Mouse (Mus musculus) lung, postnatal 0 days (tissue): ENCODE data around the gene Eps8. TPM values are rescaled to one million over a fixed set of nuclear protein-coding genes. Genes with fewer than 3 reads are reported as not detected.
A peak's percentile ranks its signal among the peaks of the same experiment; 100 is the strongest.

ENCODE experiments used
- ATAC-seq: fragments of 200-750 bp; cut with Nextera tagmentation; 2 replicates; pipeline ENCODE4 v1.8.0; 2017; ENCODE audit warnings: moderate library complexity
- DNase-seq: peaks from one replicate; pipeline ENCODE4 v3.0.0-alpha.2; 2016; ENCODE audit warnings: low spot score
- H3K27ac ChIP-seq: fragments of 300-500 bp; sonication (generic); 2 replicates; pipeline ENCODE4 v1.5.1; 2014; ENCODE audit warnings: antibody characterized with exemption, mild to moderate bottlenecking, low read length, mixed read lengths
- H3K27me3 ChIP-seq: fragments of 300-500 bp; sonication (generic); replicated peaks from 2 replicates; pipeline ENCODE4 v1.6.1; 2014; ENCODE audit warnings: low read length, mixed read lengths; ENCODE audit not compliant: insufficient read depth
- H3K36me3 ChIP-seq: fragments of 300-500 bp; sonication (generic); 2 replicates; pipeline ENCODE4 v1.6.1; 2014; ENCODE audit warnings: low read length, mixed read lengths; ENCODE audit not compliant: insufficient read depth
- H3K4me1 ChIP-seq: fragments of 300-500 bp; sonication (generic); 2 replicates; pipeline ENCODE4 v1.6.1; 2014; ENCODE audit warnings: antibody characterized with exemption, low read depth, low read length, mixed read lengths; ENCODE audit not compliant: insufficient read depth
- H3K4me2 ChIP-seq: fragments of 300-500 bp; sonication (generic); replicated peaks from 2 replicates; pipeline ENCODE4 v1.6.1; 2014; ENCODE audit warnings: low read depth, mild to moderate bottlenecking, low read length, moderate library complexity, mixed read lengths
- H3K4me3 ChIP-seq: fragments of 300-500 bp; sonication (generic); 2 replicates; pipeline ENCODE4 v1.5.1; 2014; ENCODE audit warnings: low read depth, low read length
- H3K9ac ChIP-seq: fragments of 300-500 bp; sonication (generic); replicated peaks from 2 replicates; pipeline ENCODE4 v1.6.1; 2014; ENCODE audit warnings: low read depth, mild to moderate bottlenecking
- H3K9me3 ChIP-seq: fragments of 300-500 bp; sonication (generic); 2 replicates; pipeline ENCODE4 v1.6.1; 2016; ENCODE audit warnings: low read length, mixed read lengths
- CTCF ChIP-seq: IDR thresholded peaks from 2 replicates; pipeline ENCODE4 v1.5.1; 2016; ENCODE audit warnings: antibody characterized with exemption, mild to moderate bottlenecking
- EP300 ChIP-seq: IDR thresholded peaks from 2 replicates; pipeline ENCODE4 v1.6.1; 2016; ENCODE audit warnings: antibody characterized with exemption, mild to moderate bottlenecking, control low read depth
- WGBS: fragments of 180-500 bp; shearing (Covaris S2); extraction: QIAGEN DNeasy Blood & Tissue Kit; methylation state at CpG from one replicate; pipeline ENCODE4 v1.1.7; 2014; 5-methylcytosine and 5-hydroxymethylcytosine counted together
- polyA plus RNA-seq: library from polyadenylated mRNA; unstranded; fragments of >200 nt; fragmentation: Nextera tagmentation; extraction: Ambion mirVana; gene quantifications from 2 replicates; pipeline ENCODE4 v1.2.1, GENCODE M21; 2015

The Eps8 gene
- polyA plus RNA-seq, 1 experiment from 2014 or later = 27.8 TPM

DNA sequence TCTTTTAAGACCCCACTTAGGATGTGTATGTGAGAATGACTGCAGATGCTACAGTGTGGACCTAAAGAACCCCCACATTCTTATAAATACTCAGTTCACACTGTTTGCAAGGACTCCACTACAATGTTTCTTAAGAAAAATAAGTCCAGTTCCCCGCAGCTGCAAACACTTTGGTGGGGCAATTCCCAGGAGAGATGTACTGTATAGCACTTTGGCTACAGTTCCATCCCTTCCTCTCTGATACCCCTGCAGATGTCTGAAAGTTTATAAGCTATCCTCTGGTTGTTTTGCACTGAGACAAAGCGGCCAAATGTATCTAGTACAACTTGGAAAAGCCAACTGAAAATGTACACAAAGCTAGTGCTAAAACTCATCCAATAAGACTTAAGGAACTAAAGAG lies 8.0 kb downstream of the Eps8 start:
- no peak overlapping the region for H3K9ac ChIP-seq
- ATAC-seq (no peak), DNase-seq (no peak)
- WGBS = 57% methylated on average over 2 of the region's 2 CpGs
- no peaks in the 10 kb centered on the region for H3K36me3 ChIP-seq
- TF ChIP-seq CTCF (no peak), EP300 (no peak)
- H3K27ac ChIP-seq = no peak overlapping the region
- no peaks in the 10 kb centered on the region for H3K4me1 ChIP-seq
- no peaks in the 10 kb centered on the region for H3K27me3 ChIP-seq
- no peak overlapping the region; the same call in 1 of the 2 replicates for H3K4me3 ChIP-seq
- H3K4me2 ChIP-seq = no peak overlapping the region
- H3K9me3 ChIP-seq = no peaks in the 10 kb centered on the region

DNA sequence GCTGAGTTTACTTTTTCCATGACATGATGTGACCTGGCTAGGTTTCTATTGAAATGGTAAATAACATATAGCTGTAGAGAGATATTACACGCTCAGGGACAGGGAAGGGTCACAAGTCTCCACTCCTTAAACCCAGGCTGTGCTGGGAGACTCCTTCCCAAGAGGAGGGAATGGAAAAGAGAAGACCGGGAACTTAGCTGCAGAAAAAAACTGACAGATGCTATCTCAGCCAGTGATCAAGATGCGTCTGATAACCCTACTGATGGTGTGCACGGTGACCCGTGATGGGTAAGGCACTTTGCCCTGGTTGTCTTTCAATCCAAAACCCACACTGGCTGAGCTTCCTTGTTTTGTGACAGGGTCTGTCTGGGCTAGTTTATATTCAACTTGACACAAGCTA lies 9.8 kb downstream of the Eps8 start:
- no peak for ATAC-seq
- Histone ChIP-seq H3K36me3 (no peaks in the 10 kb centered on the region), H3K4me3 (no peak overlapping the region), H3K4me2 (no peak overlapping the region), H3K9ac (no peak overlapping the region), H3K27ac (no peak overlapping the region), H3K27me3 (no peaks in the 10 kb centered on the region), H3K9me3 (no peaks in the 10 kb centered on the region), H3K4me1 (peaks cover 3% of the 10 kb centered on the region; the same call in 1 of the 2 replicates)
- DNase-seq = no peak
- TF ChIP-seq CTCF = no peak
- WGBS = 76% methylated on average over 5 of the region's 5 CpGs

DNA sequence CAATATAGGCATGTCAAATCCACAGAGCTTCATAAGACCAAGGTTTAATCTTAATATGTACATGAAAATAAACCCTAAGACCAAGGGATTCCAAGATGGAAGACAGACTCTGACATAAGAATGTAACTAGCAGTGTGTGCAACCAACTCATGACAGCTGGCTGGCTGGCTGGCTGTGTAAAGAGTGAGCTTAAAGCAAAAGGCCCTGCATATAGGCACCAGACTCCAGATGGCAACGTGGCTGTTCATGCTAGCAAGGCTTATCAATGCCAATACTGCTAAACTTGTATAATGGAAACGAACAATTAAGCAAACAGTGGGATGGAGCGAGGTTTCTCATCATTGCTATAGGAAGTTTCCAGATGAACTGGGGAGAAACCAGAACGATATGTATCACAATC lies 10.9 kb downstream of the Eps8 start:
- WGBS = 81% methylated on average over 4 of the region's 4 CpGs
- Histone ChIP-seq H3K27ac (no peak overlapping the region), H3K4me3 (no peak overlapping the region), H3K27me3 (no peaks in the 10 kb centered on the region), H3K4me2 (no peak overlapping the region), H3K9me3 (no peaks in the 10 kb centered on the region), H3K9ac (no peak overlapping the region), H3K36me3 (no peaks in the 10 kb centered on the region), H3K4me1 (peaks cover 3% of the 10 kb centered on the region; the same call in 1 of the 2 replicates)
- TF ChIP-seq CTCF = no peak
- no peak for TF ChIP-seq EP300
- no peak for DNase-seq
- no peak for ATAC-seq

DNA sequence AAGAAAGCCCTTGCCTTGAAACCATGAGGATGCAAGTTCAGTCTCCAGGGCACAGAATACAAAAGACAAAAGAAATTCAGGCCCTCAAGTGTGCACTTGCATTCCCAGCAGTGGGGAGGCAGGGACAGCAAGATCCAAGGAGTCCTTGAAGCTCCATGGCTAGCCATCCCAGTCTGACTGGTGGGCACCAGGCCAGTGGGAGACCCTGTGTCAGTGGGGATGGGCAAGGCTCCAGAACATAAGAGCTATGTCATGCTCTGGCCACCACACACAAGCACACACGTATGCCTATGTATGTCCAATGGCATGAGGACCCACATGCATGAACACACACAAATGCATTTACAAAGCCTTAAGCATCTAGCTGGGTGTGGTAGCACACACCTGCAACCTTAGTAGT lies 13.0 kb downstream of the Eps8 start:
- TF ChIP-seq EP300 = no peak
- TF ChIP-seq CTCF = no peak
- 77% methylated on average over 1 of the region's 1 CpGs for WGBS
- DNase-seq (no peak), ATAC-seq (no peak)
- H3K36me3 ChIP-seq = no peaks in the 10 kb centered on the region
- H3K4me1 ChIP-seq = peaks cover 3% of the 10 kb centered on the region; the same call in 1 of the 2 replicates
- no peak overlapping the region for H3K4me3 ChIP-seq
- H3K9ac ChIP-seq = no peak overlapping the region
- H3K4me2 ChIP-seq = no peak overlapping the region
- no peak overlapping the region for H3K27ac ChIP-seq
- no peaks in the 10 kb centered on the region for H3K27me3 ChIP-seq
- no peaks in the 10 kb centered on the region for H3K9me3 ChIP-seq

DNA sequence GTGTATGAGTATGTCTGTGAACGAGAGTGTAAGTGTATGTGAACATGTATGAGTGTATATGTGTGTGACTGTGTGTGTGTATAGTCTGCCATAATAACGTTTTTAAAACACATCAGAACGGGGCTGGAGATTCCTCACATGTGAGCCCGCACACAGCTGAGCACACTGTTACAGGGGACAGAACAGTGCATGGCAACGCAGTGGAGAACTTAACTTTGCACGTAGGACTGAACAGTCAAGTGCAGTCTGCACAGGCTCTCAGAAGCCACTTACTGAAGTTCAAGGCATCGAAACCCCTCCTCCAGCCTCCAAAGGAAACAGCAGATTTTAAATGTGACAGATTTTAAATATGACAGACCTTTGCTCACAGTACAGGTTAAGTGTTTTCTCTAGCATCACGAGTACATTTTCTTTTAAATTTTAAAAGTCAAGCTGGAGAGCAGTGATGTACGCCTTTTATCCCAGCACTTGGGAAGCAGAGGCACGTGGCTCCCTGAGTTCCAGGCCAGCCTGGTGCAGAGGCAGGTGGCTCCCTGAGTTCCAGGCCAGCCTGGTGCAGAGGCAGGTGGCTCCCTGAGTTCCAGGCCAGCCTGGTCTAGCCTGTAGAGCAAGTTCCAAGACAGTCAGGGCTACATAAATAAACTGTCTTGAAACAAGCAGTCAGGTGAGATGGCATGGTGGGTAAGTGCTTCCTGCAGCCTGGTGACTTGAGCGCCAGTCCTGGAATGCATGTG lies 15.7 kb downstream of the Eps8 start:
- DNase-seq (peak; percentile 37), ATAC-seq (peak; percentile 84)
- no peaks in the 10 kb centered on the region for H3K36me3 ChIP-seq
- H3K27ac ChIP-seq = no peak overlapping the region
- H3K4me3 ChIP-seq = no peak overlapping the region
- peaks cover 3% of the 10 kb centered on the region; the same call in 1 of the 2 replicates for H3K4me1 ChIP-seq
- no peaks in the 10 kb centered on the region for H3K27me3 ChIP-seq
- no peak overlapping the region for H3K9ac ChIP-seq
- no peak overlapping the region for H3K4me2 ChIP-seq
- no peak for TF ChIP-seq EP300
- no peak for TF ChIP-seq CTCF
- 56% methylated on average over 11 of the region's 11 CpGs for WGBS
- H3K9me3 ChIP-seq = no peaks in the 10 kb centered on the region

DNA sequence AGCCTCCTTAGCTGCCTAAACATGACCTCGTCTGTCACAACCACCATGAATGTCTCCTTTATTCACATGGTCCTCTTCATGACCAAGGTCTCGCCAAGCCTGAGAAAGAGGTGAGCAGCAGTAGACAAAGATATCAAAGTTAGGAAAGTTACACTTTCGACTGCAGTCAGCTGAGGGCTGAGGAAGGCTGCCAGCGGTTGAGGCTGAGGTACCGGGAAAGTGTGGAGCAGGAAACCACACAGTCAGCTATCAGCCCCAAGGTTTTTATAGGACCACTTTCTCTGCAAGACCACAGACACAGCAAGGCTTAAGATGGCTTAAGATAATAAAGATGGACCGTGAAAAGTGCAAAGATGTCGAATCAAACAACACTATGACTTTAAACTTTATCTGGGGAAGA lies 17.2 kb downstream of the Eps8 start:
- Histone ChIP-seq H3K9ac (no peak overlapping the region), H3K4me3 (no peak overlapping the region), H3K4me2 (no peak overlapping the region), H3K9me3 (no peaks in the 10 kb centered on the region), H3K27me3 (no peaks in the 10 kb centered on the region), H3K27ac (no peak overlapping the region), H3K36me3 (no peaks in the 10 kb centered on the region), H3K4me1 (peaks cover 3% of the 10 kb centered on the region; the same call in 1 of the 2 replicates)
- WGBS = 37% methylated on average over 7 of the region's 7 CpGs
- no peak for TF ChIP-seq CTCF
- no peak for TF ChIP-seq EP300
- ATAC-seq = no peak
- DNase-seq = no peak
